Mouse (Mus musculus): ENCODE measurements at regions not wholly inside any gene's neighbourhood (a gene's known extent, or its start where the extent isn't known, plus 50 kb on each side); places are given as distances from the start of the nearest gene placed in this dataset.
A peak's percentile ranks its signal among the peaks of the same experiment; 100 is the strongest.

- no peak overlapping the region for H3K4me3 ChIP-seq
- no peaks in the 10 kb centered on the region for H3K4me1 ChIP-seq (replicated peaks)
- H3K27me3 ChIP-seq (ENCODE audit: insufficient read depth, poor library complexity, severe bottlenecking), result no peaks in the 10 kb centered on the region
- WGBS, result 89% methylated on average over 3 of the region's 3 CpGs
- H3K36me3 ChIP-seq, result no peaks in the 10 kb centered on the region
- no peaks in the 10 kb centered on the region for H3K9me3 ChIP-seq
- no peak for DNase-seq (ENCODE audit: low spot score)
- H3K27ac ChIP-seq, result no peak overlapping the region
Measured at GRCm38 (mm10) chr9:101590310-101590709, 271.3 kb upstream of the 9630041A04Rik start.

GRCm38 (mm10) chr9:101581064-101581463, 280.6 kb upstream of the 9630041A04Rik start:
- no peaks in the 10 kb centered on the region for H3K27me3 ChIP-seq (ENCODE audit: insufficient read depth, poor library complexity, severe bottlenecking)
- H3K36me3 ChIP-seq, result no peaks in the 10 kb centered on the region
- H3K4me1 ChIP-seq (replicated peaks), result no peaks in the 10 kb centered on the region
- H3K9me3 ChIP-seq, result peaks cover 6% of the 10 kb centered on the region; the same call in 1 of the 2 replicates
- H3K27ac ChIP-seq, result no peak overlapping the region
- DNase-seq (ENCODE audit: low spot score), result no peak
- no peak overlapping the region for H3K4me3 ChIP-seq
- 91% methylated on average over 4 of the region's 4 CpGs for WGBS

GRCm38 (mm10) chr9:101570714-101571113, 290.9 kb upstream of the 9630041A04Rik start:
- WGBS, result 3% methylated on average over 4 of the region's 4 CpGs
- H3K36me3 ChIP-seq, result no peaks in the 10 kb centered on the region

GRCm38 (mm10) chr9:101563196-101563595, 298.4 kb upstream of the 9630041A04Rik start:
- Histone ChIP-seq H3K9me3 (no peaks in the 10 kb centered on the region), H3K4me3 (no peak overlapping the region), H3K36me3 (no peaks in the 10 kb centered on the region), H3K27me3 (ENCODE audit: insufficient read depth, poor library complexity, severe bottlenecking) (no peaks in the 10 kb centered on the region), H3K27ac (no peak overlapping the region), H3K4me1 (replicated peaks) (0 out of 2 replicates have a peak, but pooled peaks cover 3% of the 10 kb centered on the region)
- 64% methylated on average over 9 of the region's 9 CpGs for WGBS
- DNase-seq (ENCODE audit: low spot score), result no peak

More at GRCm38 (mm10) chr9:101570714-101571113, 290.9 kb upstream of the 9630041A04Rik start:
- Histone ChIP-seq H3K4me1 (replicated peaks) (peaks cover 20% of the 10 kb centered on the region), H3K4me3 (no peak overlapping the region), H3K27ac (peak overlapping the region; percentile 26; the same call in 1 of the 2 replicates), H3K27me3 (ENCODE audit: insufficient read depth, poor library complexity, severe bottlenecking) (no peaks in the 10 kb centered on the region), H3K9me3 (no peaks in the 10 kb centered on the region)
- peak; percentile 27 for DNase-seq (ENCODE audit: low spot score)

GRCm38 (mm10) chr9:101559366-101559765, 302.3 kb upstream of the 9630041A04Rik start:
- H3K4me3 ChIP-seq, result no peak overlapping the region
- 85% methylated on average over 11 of the region's 11 CpGs for WGBS

GRCm38 (mm10) chr9:101555011-101555673, 303.5 kb upstream of the Ppp2r3a start:
- Histone ChIP-seq H3K27ac (no peak overlapping the region), H3K4me1 (replicated peaks) (peaks cover 13% of the 10 kb centered on the region), H3K27me3 (ENCODE audit: insufficient read depth, poor library complexity, severe bottlenecking) (no peaks in the 10 kb centered on the region), H3K9me3 (no peaks in the 10 kb centered on the region), H3K4me3 (no peak overlapping the region), H3K36me3 (no peaks in the 10 kb centered on the region)
- peak; percentile 32 for DNase-seq (ENCODE audit: low spot score)
- WGBS, result 42% methylated on average over 5 of the region's 5 CpGs

More at GRCm38 (mm10) chr9:101559366-101559765, 302.3 kb upstream of the 9630041A04Rik start:
- no peaks in the 10 kb centered on the region for H3K36me3 ChIP-seq
- no peak overlapping the region for H3K27ac ChIP-seq
- H3K9me3 ChIP-seq, result no peaks in the 10 kb centered on the region
- DNase-seq (ENCODE audit: low spot score), result no peak
- H3K4me1 ChIP-seq (replicated peaks), result peaks cover 16% of the 10 kb centered on the region
- no peaks in the 10 kb centered on the region for H3K27me3 ChIP-seq (ENCODE audit: insufficient read depth, poor library complexity, severe bottlenecking)

- H3K36me3 ChIP-seq, result no peaks in the 10 kb centered on the region
- no peak for DNase-seq (ENCODE audit: low spot score)
- H3K27ac ChIP-seq, result no peak overlapping the region
- 0 out of 2 replicates have a peak, but pooled peaks cover 7% of the 10 kb centered on the region for H3K9me3 ChIP-seq
- no peaks in the 10 kb centered on the region for H3K27me3 ChIP-seq (ENCODE audit: insufficient read depth, poor library complexity, severe bottlenecking)
- H3K4me3 ChIP-seq, result no peak overlapping the region
- WGBS, result 90% methylated on average over 6 of the region's 6 CpGs
- H3K4me1 ChIP-seq (replicated peaks), result peaks cover 13% of the 10 kb centered on the region
Measured at GRCm38 (mm10) chr9:101552789-101553188, 301.2 kb upstream of the Ppp2r3a start.

GRCm38 (mm10) chr9:101551256-101551655, 299.7 kb upstream of the Ppp2r3a start:
- H3K9me3 ChIP-seq, result 0 out of 2 replicates have a peak, but pooled peaks cover 8% of the 10 kb centered on the region
- H3K27ac ChIP-seq, result no peak overlapping the region
- no peaks in the 10 kb centered on the region for H3K27me3 ChIP-seq (ENCODE audit: insufficient read depth, poor library complexity, severe bottlenecking)
- DNase-seq (ENCODE audit: low spot score), result no peak
- no peaks in the 10 kb centered on the region for H3K36me3 ChIP-seq
- H3K4me3 ChIP-seq, result no peak overlapping the region
- H3K4me1 ChIP-seq (replicated peaks), result peaks cover 16% of the 10 kb centered on the region
- 58% methylated on average over 3 of the region's 3 CpGs for WGBS

GRCm38 (mm10) chr9:101546213-101546832, 294.7 kb upstream of the Ppp2r3a start:
- H3K27ac ChIP-seq, result no peak overlapping the region
- H3K9me3 ChIP-seq, result 0 out of 2 replicates have a peak, but pooled peaks cover 8% of the 10 kb centered on the region
- no peak overlapping the region for H3K4me3 ChIP-seq
- no peak for DNase-seq (ENCODE audit: low spot score)
- WGBS, result 73% methylated on average over 10 of the region's 10 CpGs
- H3K4me1 ChIP-seq (replicated peaks), result 0 out of 2 replicates have a peak, but pooled peaks cover 3% of the 10 kb centered on the region
- H3K36me3 ChIP-seq, result no peaks in the 10 kb centered on the region
- no peaks in the 10 kb centered on the region for H3K27me3 ChIP-seq (ENCODE audit: insufficient read depth, poor library complexity, severe bottlenecking)

- Histone ChIP-seq H3K4me3 (no peak overlapping the region), H3K27me3 (ENCODE audit: insufficient read depth, poor library complexity, severe bottlenecking) (no peaks in the 10 kb centered on the region), H3K27ac (no peak overlapping the region), H3K9me3 (no peaks in the 10 kb centered on the region), H3K36me3 (no peaks in the 10 kb centered on the region), H3K4me1 (replicated peaks) (no peaks in the 10 kb centered on the region)
- 69% methylated on average over 7 of the region's 7 CpGs for WGBS
- no peak for DNase-seq (ENCODE audit: low spot score)
Measured at GRCm38 (mm10) chr9:101518137-101518536, 266.5 kb upstream of the Ppp2r3a start.

GRCm38 (mm10) chr9:101510807-101511206, 259.2 kb upstream of the Ppp2r3a start:
- DNase-seq (ENCODE audit: low spot score), result no peak
- Histone ChIP-seq H3K27ac (no peak overlapping the region), H3K4me3 (no peak overlapping the region), H3K9me3 (no peaks in the 10 kb centered on the region), H3K4me1 (replicated peaks) (no peaks in the 10 kb centered on the region), H3K36me3 (no peaks in the 10 kb centered on the region), H3K27me3 (ENCODE audit: insufficient read depth, poor library complexity, severe bottlenecking) (no peaks in the 10 kb centered on the region)
- WGBS, result 83% methylated on average over 3 of the region's 3 CpGs

- Histone ChIP-seq H3K4me3 (no peak overlapping the region), H3K27ac (no peak overlapping the region), H3K4me1 (replicated peaks) (no peaks in the 10 kb centered on the region), H3K36me3 (no peaks in the 10 kb centered on the region), H3K27me3 (ENCODE audit: insufficient read depth, poor library complexity, severe bottlenecking) (no peaks in the 10 kb centered on the region), H3K9me3 (no peaks in the 10 kb centered on the region)
- WGBS, result 83% methylated on average over 9 of the region's 9 CpGs
- no peak for DNase-seq (ENCODE audit: low spot score)
Measured at GRCm38 (mm10) chr9:101509196-101509595, 257.6 kb upstream of the Ppp2r3a start.

GRCm38 (mm10) chr9:101507023-101507690, 255.6 kb upstream of the Ppp2r3a start:
- WGBS, result 89% methylated on average over 6 of the region's 6 CpGs
- Histone ChIP-seq H3K27me3 (ENCODE audit: insufficient read depth, poor library complexity, severe bottlenecking) (no peaks in the 10 kb centered on the region), H3K4me3 (no peak overlapping the region), H3K27ac (no peak overlapping the region), H3K36me3 (no peaks in the 10 kb centered on the region), H3K9me3 (no peaks in the 10 kb centered on the region), H3K4me1 (replicated peaks) (0 out of 2 replicates have a peak, but pooled peaks cover 3% of the 10 kb centered on the region)
- DNase-seq (ENCODE audit: low spot score), result no peak
